ENCODE assay signal across 8 mouse cellular contexts in genomic region chr14:124191913-124192814, GRCm38 (mm10).
DNase-seq lines count a peak whose midpoint lies in the region; ATAC-seq and TF ChIP-seq lines count a peak whose summit lies in the region.

No protein-coding gene starts in this region.

- ATAC-seq in forebrain, embryonic 12.5 days (ENCODE audit: low FRiP score) = peak; percentile 91
- peak; percentile 86 for ATAC-seq in hindbrain, embryonic 15.5 days (ENCODE audit: low FRiP score, low read depth)

- H3K4me3 ChIP-seq in brown adipose tissue, adult 24 weeks (ENCODE audit: insufficient read depth, low read depth, low read length) = peak overlapping the region; percentile 20; the same call in 1 of the 2 replicates
- peak overlapping the region; percentile 51 for H3K4me3 ChIP-seq in forebrain, embryonic 12.5 days (replicated peaks)
- peak overlapping the region; percentile 53 for H3K4me3 ChIP-seq in hindbrain, embryonic 15.5 days
- H3K4me3 ChIP-seq in olfactory bulb, adult 2 months (ENCODE audit: insufficient read depth, low read depth, low read length) = peak overlapping the region; percentile 67

- no peak overlapping the region for H3K27ac ChIP-seq in brown adipose tissue, adult 24 weeks (replicated peaks; ENCODE audit: low read depth, low read length)
- peak overlapping the region; percentile 53; the same call in 1 of the 2 replicates for H3K27ac ChIP-seq in forebrain, embryonic 12.5 days
- H3K27ac ChIP-seq in hindbrain, embryonic 15.5 days (replicated peaks) = peak overlapping the region; percentile 79
- H3K27ac ChIP-seq in olfactory bulb, adult 2 months (ENCODE audit: insufficient read depth, low read depth, low read length) = peak overlapping the region; percentile 22; the same call in 1 of the 2 replicates

- no peaks in the 10 kb centered on the region for H3K4me1 ChIP-seq in brown adipose tissue, adult 24 weeks (ENCODE audit: control insufficient read depth, insufficient read depth, insufficient read length, low read length)
- peaks cover 18% of the 10 kb centered on the region for H3K4me1 ChIP-seq in forebrain, embryonic 12.5 days
- peaks cover 19% of the 10 kb centered on the region for H3K4me1 ChIP-seq in hindbrain, embryonic 15.5 days (replicated peaks)
- peaks cover 13% of the 10 kb centered on the region for H3K4me1 ChIP-seq in olfactory bulb, adult 2 months (ENCODE audit: control insufficient read depth, insufficient read depth, low read length)

- no peak; the same call in 1 of the 2 replicates for TF ChIP-seq POLR2A in olfactory bulb, adult 2 months (IDR thresholded peaks at IDR 0.05; ENCODE audit: insufficient read depth, low read depth, low read length)

- no peaks in the 10 kb centered on the region for H3K9me3 ChIP-seq in forebrain, embryonic 12.5 days
- no peaks in the 10 kb centered on the region for H3K9me3 ChIP-seq in hindbrain, embryonic 15.5 days

- peaks cover 23% of the 10 kb centered on the region for H3K27me3 ChIP-seq in forebrain, embryonic 12.5 days
- H3K27me3 ChIP-seq in hindbrain, embryonic 15.5 days = 0 out of 2 replicates have a peak, but pooled peaks cover 3% of the 10 kb centered on the region

- H3K4me2 ChIP-seq in forebrain, embryonic 12.5 days = peak overlapping the region; percentile 92
- peak overlapping the region; percentile 62 for H3K4me2 ChIP-seq in hindbrain, embryonic 15.5 days

- WGBS in forebrain, embryonic 12.5 days = under 1% methylated on average over 42 of the region's 42 CpGs
- WGBS in hindbrain, embryonic 15.5 days = under 1% methylated on average over 42 of the region's 42 CpGs
- 1% methylated on average over 42 of the region's 42 CpGs for WGBS in olfactory bulb, adult 2 months

- DNase-seq in heart, adult 18-20 months = peak; percentile 22
- no peak for DNase-seq in heart, postnatal 25 days (ENCODE audit: low spot score)
- peak; percentile 48 to 56 for DNase-seq in left cerebral cortex, postnatal 36 days (ENCODE audit: low spot score in 2 of 2)
- no peak for DNase-seq in yolk sac, embryonic 10.5 days (ENCODE audit: low spot score)

- no peaks in the 10 kb centered on the region for H3K36me3 ChIP-seq in forebrain, embryonic 12.5 days (replicated peaks)
- no peaks in the 10 kb centered on the region for H3K36me3 ChIP-seq in hindbrain, embryonic 15.5 days

- peak overlapping the region; percentile 61 for H3K9ac ChIP-seq in forebrain, embryonic 12.5 days
- peak overlapping the region; percentile 61 for H3K9ac ChIP-seq in hindbrain, embryonic 15.5 days

- TF ChIP-seq CTCF in olfactory bulb, adult 2 months (IDR thresholded peaks at IDR 0.05; ENCODE audit: insufficient read depth, low read depth, low read length) = no peak

- intact Hi-C loops in heart, postnatal 25 days (cut with DNase I) = no loop called here
- intact Hi-C loops in left cerebral cortex, postnatal 36 days (cut with DNase I) = loop anchor here (2.0 to 10.0 kb wide), 2 partner anchors 437 to 821 kb away; no protein-coding TSS in a partner anchor

Comparison
In these comparisons a context has a peak if more than half of its experiments do, and no peak if none do; other contexts are left out.
1. DNase-seq: peak in heart, adult 18-20 months (2 of 2) and left cerebral cortex, postnatal 36 days (2 of 2); none in heart, postnatal 25 days (single experiment) and yolk sac, embryonic 10.5 days (single experiment).
2. Peak in every context shown above with its lines, with median percentiles within 50 percentile points of each other: H3K4me3 ChIP-seq.